Mouse (Mus musculus): ENCODE measurements around the gene Gm11939.

GRCm38 (mm10) chr11:99556195-99556594 is 3.1 kb downstream of the Gm11939 start:
- no peak for TF ChIP-seq CTCF (IDR thresholded peaks at IDR 0.05; ENCODE audit: control insufficient read depth, insufficient read depth, insufficient read length)
- TF ChIP-seq USF1 (IDR thresholded peaks at IDR 0.05; ENCODE audit: low read depth) = no peak
- TF ChIP-seq MAX (IDR thresholded peaks at IDR 0.05) = no peak
- no peak for TF ChIP-seq MYOG (IDR thresholded peaks at IDR 0.05; ENCODE audit: control insufficient read depth, extremely low read depth, insufficient read length)
- no peak for TF ChIP-seq CEBPB (IDR thresholded peaks at IDR 0.05; ENCODE audit: low read depth)
- TF ChIP-seq MYOD1 (IDR thresholded peaks at IDR 0.05; ENCODE audit: control insufficient read depth, insufficient read length, low read depth) = no peak

Measured in C2C12 (cell line).